Mouse (Mus musculus) ES-E14 (cell line): ENCODE measurements at regions not wholly inside any gene's neighbourhood (a gene's known extent, or its start where the extent isn't known, plus 50 kb on each side); places are given as distances from the start of the nearest gene placed in this dataset.

ENCODE experiments used
- CHD2 ChIP-seq: IDR thresholded peaks from 2 replicates; pipeline ENCODE4 v1.6.1; 2014; ENCODE audit warnings: mild to moderate bottlenecking, low read depth, low read length, inconsistent platforms
- MAFK ChIP-seq: IDR thresholded peaks from 2 replicates; pipeline ENCODE4 v1.6.1; 2014; ENCODE audit warnings: mild to moderate bottlenecking, low read depth, low read length, inconsistent platforms; ENCODE audit not compliant: insufficient read depth

DNA sequence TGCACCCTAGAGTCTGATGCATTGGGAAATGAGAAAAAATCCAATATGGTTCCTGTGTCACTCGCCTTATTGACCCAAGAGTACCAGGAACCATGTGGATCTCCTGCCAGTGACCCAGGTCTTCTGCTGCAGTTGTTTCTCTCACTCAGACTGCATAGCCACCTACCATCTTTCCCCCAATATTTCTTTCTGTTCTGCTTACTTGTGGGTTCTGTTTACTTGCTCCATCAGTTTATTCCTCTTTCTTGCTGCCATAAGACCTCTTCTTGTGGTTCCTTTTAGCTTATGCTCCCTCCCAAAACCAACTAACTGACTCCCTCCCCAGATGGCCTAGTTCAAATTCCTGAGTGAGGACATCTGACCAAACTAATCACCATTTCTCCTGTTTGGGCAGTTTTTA lies 411.8 kb downstream of the Efna5 start:
- TF ChIP-seq CHD2, result no peak
- no peak for TF ChIP-seq MAFK
